Mouse (Mus musculus) liver, adult 2 months (tissue): ENCODE data around the gene Nufip2. TPM values are rescaled to one million over a fixed set of nuclear protein-coding genes. Genes with fewer than 3 reads are reported as not detected.
"Not testable (repeated sequence)": the region's sequence is repeated elsewhere in the genome, so short reads cannot be mapped to it uniquely, and the experiment has no call there.

Experiments used
- DNase-seq: peaks from one replicate; pipeline ENCODE4 v3.0.0-alpha.2; 2011; ENCODE audit warnings: low read depth, low spot score; ENCODE audit errors: extremely low read depth
- H3K27ac ChIP-seq: fragments of 200-500 bp; replicated peaks from 2 replicates; pipeline ENCODE4 v1.5.1; 2012; ENCODE audit warnings: low read depth, mild to moderate bottlenecking, control low read depth, inconsistent platforms, low read length; ENCODE audit not compliant: insufficient read depth
- H3K27me3 ChIP-seq: fragments of 200-500 bp; 2 replicates; pipeline ENCODE4 v1.6.1; 2012; ENCODE audit warnings: mild to moderate bottlenecking, moderate library complexity, low read length, inconsistent platforms; ENCODE audit not compliant: control insufficient read depth, insufficient read depth
- H3K36me3 ChIP-seq: fragments of 200-500 bp; 2 replicates; pipeline ENCODE4 v1.6.1; 2012; ENCODE audit warnings: low read length, inconsistent platforms; ENCODE audit not compliant: control insufficient read depth, insufficient read depth
- H3K4me1 ChIP-seq: fragments of 200-500 bp; 2 replicates; pipeline ENCODE4 v1.6.1; 2011; ENCODE audit warnings: low read length; ENCODE audit not compliant: control insufficient read depth, insufficient read depth
- H3K4me3 ChIP-seq: fragments of 200-500 bp; 2 replicates; pipeline ENCODE4 v1.5.1; 2011; ENCODE audit warnings: low read depth, mild to moderate bottlenecking, control low read depth, low read length, moderate library complexity; ENCODE audit not compliant: insufficient read depth
- H3K79me2 ChIP-seq: fragments of 200-500 bp; 2 replicates; pipeline ENCODE4 v1.6.1; 2012; ENCODE audit warnings: inconsistent platforms, mild to moderate bottlenecking, low read length, moderate library complexity; ENCODE audit not compliant: control insufficient read depth, insufficient read depth
- H3K9ac ChIP-seq: fragments of 200-500 bp; 2 replicates; pipeline ENCODE4 v1.6.1; 2012; ENCODE audit warnings: low read depth, mild to moderate bottlenecking, control low read depth, inconsistent platforms, low read length
- CTCF ChIP-seq: fragments of 200-500 bp; IDR thresholded peaks from 2 replicates; pipeline ENCODE4 v1.5.1; 2011; ENCODE audit warnings: low read depth, low read length, control low read depth
- POLR2A ChIP-seq: fragments of 200-500 bp; IDR thresholded peaks from 2 replicates; pipeline ENCODE4 v1.6.1; 2011; ENCODE audit warnings: low read length, control low read depth; ENCODE audit not compliant: insufficient read depth; ENCODE audit errors: extremely low read depth
- whole genome bisulfite sequencing: fragments of 180-500 bp; shearing (Covaris S2); methylation state at CpG from one replicate; pipeline ENCODE4 v1.1.7; 2018; 5-methylcytosine and 5-hydroxymethylcytosine counted together
- polyA plus RNA-seq: library from polyadenylated mRNA; depleted of rRNA; stranded (reverse); fragments of >200 nt; gene quantifications from 2 replicates; pipeline ENCODE4 v1.2.3, GENCODE M21; 2012
- total RNA-seq: library from RNA; depleted of rRNA; stranded (reverse); fragments of >200 nt; gene quantifications from 2 replicates; pipeline ENCODE4 v1.2.3, GENCODE M21; 2014

Gene Nufip2
- total and polyA plus RNA-seq, 2 experiments: 8.3 to 21.7 TPM

DNA sequence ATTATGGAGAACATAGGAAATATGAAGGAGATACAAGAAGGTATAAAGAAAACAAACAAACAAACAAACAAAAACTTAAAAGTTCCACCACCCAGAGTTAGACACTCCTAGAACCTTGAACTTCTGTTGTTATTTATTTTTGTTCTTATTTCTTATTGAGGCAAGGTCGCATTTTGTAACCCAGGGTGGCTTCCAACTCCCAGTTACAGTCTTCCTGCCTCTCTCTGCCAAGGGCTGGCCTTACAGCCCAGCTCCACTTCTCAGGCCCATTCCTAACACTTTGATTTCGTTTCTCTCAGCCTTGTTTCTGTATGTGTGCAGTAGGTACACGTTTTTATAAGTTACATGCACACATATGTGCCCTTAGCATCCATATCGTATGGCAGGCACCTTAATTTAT is 26.0 kb upstream of the Nufip2 start:
- no peaks in the 10 kb centered on the region for H3K79me2 ChIP-seq
- 52% methylated on average over 4 of the region's 4 CpGs for WGBS

DNA sequence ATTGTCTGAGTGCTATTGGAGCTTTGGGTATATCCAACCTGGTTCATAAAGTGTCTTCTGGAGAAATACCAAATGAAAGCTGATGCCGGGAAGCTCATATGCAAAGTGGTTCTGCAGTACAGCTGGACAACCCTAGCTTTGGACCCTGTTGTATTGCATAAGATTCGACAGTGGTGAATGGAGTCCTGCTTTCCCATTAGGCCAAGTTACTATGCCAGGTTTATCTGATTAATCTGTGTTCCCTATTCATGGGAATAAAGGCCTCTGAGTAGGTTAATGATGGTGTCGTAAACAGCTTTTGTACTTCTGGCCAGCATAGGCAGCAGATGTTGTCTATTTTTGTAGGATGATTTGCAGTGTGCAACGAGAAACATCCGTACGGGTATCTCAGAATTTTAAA is 22.3 kb upstream of the Nufip2 start:
- TF ChIP-seq CTCF (no peak), POLR2A (no peak)
- no peak overlapping the region for H3K9ac ChIP-seq
- 55% methylated on average over 6 of the region's 6 CpGs for WGBS
- DNase-seq: peak; percentile 78
- H3K36me3 ChIP-seq: no peaks in the 10 kb centered on the region
- no peaks in the 10 kb centered on the region; the same call in 1 of the 2 replicates for H3K4me1 ChIP-seq
- no peaks in the 10 kb centered on the region for H3K27me3 ChIP-seq
- no peak overlapping the region for H3K27ac ChIP-seq
- H3K4me3 ChIP-seq: no peak overlapping the region
- no peaks in the 10 kb centered on the region for H3K79me2 ChIP-seq

More for the DNA sequence above, 26.0 kb upstream of the Nufip2 start:
- no peak for TF ChIP-seq POLR2A
- no peak for TF ChIP-seq CTCF
- Histone ChIP-seq H3K4me1 (no peaks in the 10 kb centered on the region; the same call in 1 of the 2 replicates), H3K9ac (no peak overlapping the region), H3K4me3 (no peak overlapping the region), H3K27me3 (no peaks in the 10 kb centered on the region), H3K36me3 (no peaks in the 10 kb centered on the region), H3K27ac (no peak overlapping the region)
- DNase-seq: peak; percentile 58

DNA sequence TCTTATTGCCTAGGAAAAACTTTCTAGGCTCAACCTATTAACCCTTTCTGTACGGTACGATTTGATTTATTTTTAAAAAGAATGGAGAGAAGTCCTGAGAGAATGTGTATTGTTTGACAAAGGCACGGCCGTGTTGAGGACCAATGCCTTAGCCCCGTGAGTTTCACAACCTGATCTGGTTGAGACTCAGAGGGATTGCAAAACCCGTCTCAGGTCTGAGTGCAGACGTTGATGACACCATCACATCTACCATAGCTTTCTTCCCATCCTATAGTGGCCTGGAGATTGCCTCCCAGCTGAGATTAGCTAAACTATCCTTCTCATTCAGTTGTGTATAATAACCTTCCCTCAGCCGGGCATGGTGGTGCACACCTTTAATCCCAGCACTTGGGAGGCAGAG is 21.9 kb upstream of the Nufip2 start:
- TF ChIP-seq CTCF (no peak), POLR2A (no peak)
- 39% methylated on average over 8 of the region's 8 CpGs for WGBS

DNA sequence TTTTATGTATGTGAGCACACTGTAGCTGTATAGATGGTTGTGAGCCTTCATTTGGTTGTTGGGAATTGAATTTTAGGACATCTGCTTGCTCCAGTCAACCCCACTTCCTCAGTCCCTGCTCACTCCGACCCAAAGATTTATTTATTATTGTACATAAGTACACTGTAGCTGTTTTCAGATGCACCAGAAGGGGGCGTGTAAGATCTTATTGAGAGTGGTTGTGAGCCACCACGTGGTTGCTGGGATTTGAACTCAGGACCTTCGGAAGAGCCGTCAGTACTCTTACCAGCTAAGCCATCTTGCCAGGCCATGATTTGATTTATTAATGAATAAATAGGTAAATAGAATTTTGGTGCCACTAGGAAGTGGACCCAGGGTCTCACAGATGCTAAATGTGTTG is 20.6 kb upstream of the Nufip2 start:
- not testable (repeated sequence) for H3K4me1 ChIP-seq, H3K36me3 ChIP-seq, H3K27ac ChIP-seq, H3K9ac ChIP-seq, DNase-seq, H3K79me2 ChIP-seq, H3K4me3 ChIP-seq, H3K27me3 ChIP-seq
- WGBS: 69% methylated on average over 5 of the region's 5 CpGs

More for the DNA sequence above, 21.9 kb upstream of the Nufip2 start:
- no peak overlapping the region for H3K4me3 ChIP-seq
- H3K36me3 ChIP-seq: no peaks in the 10 kb centered on the region
- no peak overlapping the region for H3K27ac ChIP-seq
- no peaks in the 10 kb centered on the region for H3K79me2 ChIP-seq
- peak; percentile 46 for DNase-seq
- H3K27me3 ChIP-seq: no peaks in the 10 kb centered on the region
- H3K4me1 ChIP-seq: no peaks in the 10 kb centered on the region; the same call in 1 of the 2 replicates
- H3K9ac ChIP-seq: no peak overlapping the region

DNA sequence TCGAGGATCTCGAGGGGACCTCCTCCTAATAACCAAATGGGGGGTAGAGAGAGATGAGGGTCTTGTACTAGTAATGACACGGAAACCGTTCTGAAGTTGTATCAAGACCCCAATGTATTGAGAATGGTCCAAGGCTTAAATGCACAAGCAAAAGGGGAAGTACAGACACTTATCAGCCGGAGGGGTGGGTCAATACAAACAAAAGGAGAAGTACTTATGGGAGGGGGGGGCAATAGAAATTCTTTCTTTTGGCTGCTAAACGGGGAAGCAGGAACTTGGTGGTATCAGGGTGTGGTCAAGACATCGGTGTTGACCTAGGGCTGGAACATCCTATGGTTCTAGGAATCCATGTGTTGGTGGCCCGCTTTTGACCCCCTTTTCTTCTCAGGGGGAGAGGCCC is 19.2 kb upstream of the Nufip2 start:
- not testable (repeated sequence) for H3K4me3 ChIP-seq, H3K36me3 ChIP-seq, H3K4me1 ChIP-seq, H3K79me2 ChIP-seq, H3K27ac ChIP-seq, H3K9ac ChIP-seq, DNase-seq, H3K27me3 ChIP-seq
- WGBS: 88% methylated on average over 8 of the region's 8 CpGs

DNA sequence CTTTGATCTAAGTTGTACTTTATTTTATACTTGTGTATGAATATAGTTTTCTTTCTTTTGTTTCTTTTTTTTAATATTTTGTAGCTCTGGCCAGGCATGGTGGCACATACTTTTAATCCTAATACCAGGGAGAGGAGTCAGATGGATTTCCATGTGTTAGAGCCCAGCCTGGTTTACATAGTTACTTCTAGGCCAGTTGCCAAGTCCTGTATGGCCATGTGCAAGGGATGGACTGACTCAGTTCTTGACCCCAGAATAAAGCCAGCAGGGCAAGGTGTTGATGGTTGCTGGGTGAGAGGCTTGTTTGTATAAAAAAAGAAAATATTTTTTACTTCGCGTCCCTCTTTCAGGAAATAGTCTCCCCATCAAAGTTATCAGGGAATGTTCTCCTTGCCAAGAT is 13.2 kb upstream of the Nufip2 start:
- no peak for TF ChIP-seq POLR2A
- no peak for TF ChIP-seq CTCF

More for the DNA sequence above, 13.2 kb upstream of the Nufip2 start:
- DNase-seq: no peak
- H3K36me3 ChIP-seq: no peaks in the 10 kb centered on the region
- no peak overlapping the region for H3K4me3 ChIP-seq
- no peak overlapping the region for H3K9ac ChIP-seq
- WGBS: 90% methylated on average over 2 of the region's 2 CpGs
- no peaks in the 10 kb centered on the region for H3K79me2 ChIP-seq
- no peaks in the 10 kb centered on the region for H3K27me3 ChIP-seq
- no peak overlapping the region for H3K27ac ChIP-seq
- H3K4me1 ChIP-seq: no peaks in the 10 kb centered on the region
